Mouse (Mus musculus): Measurements from ENCODE around the gene Asb5.

GRCm38 (mm10) chr8:54535172-54535571 lies 5.8 kb downstream of the Asb5 start:
- TF ChIP-seq CTCF (IDR thresholded peaks at IDR 0.05; ENCODE audit: low read depth, low read length), result no peak
- no peak for TF ChIP-seq TAL1 (conservative IDR thresholded peaks at IDR 0.05; ENCODE audit: low read depth, low read length)
- TF ChIP-seq GATA1 (IDR thresholded peaks at IDR 0.05; ENCODE audit: borderline replicate concordance, low read length), result no peak
- TF ChIP-seq POLR2AphosphoS5 (IDR thresholded peaks at IDR 0.05; ENCODE audit: insufficient replicate concordance, low read depth, low read length), result no peak
- TF ChIP-seq GATA2 (IDR thresholded peaks at IDR 0.05; ENCODE audit: borderline replicate concordance, low read depth, low read length), result no peak
